Mouse (Mus musculus) kidney, embryonic 15.5 days (tissue): ENCODE data around the gene Wnt6. TPM values are rescaled to one million over a fixed set of nuclear protein-coding genes. Genes with fewer than 3 reads are reported as not detected.

ENCODE experiments used
- ATAC-seq: fragments of 200-750 bp; cut with Nextera tagmentation; replicated peaks from 2 replicates; pipeline ENCODE4 v1.8.0; 2017; ENCODE audit warnings: moderate TSS enrichment; ENCODE audit not compliant: low FRiP score
- H3K27ac ChIP-seq: fragments of 300-500 bp; sonication (generic); 2 replicates; pipeline ENCODE4 v1.5.1; 2015; ENCODE audit warnings: mild to moderate bottlenecking, inconsistent platforms
- H3K27me3 ChIP-seq: fragments of 300-500 bp; sonication (generic); 2 replicates; pipeline ENCODE4 v1.6.1; 2015; ENCODE audit warnings: inconsistent platforms
- H3K36me3 ChIP-seq: fragments of 300-500 bp; sonication (generic); 2 replicates; pipeline ENCODE4 v1.6.1; 2015; ENCODE audit warnings: inconsistent platforms
- H3K4me1 ChIP-seq: fragments of 300-500 bp; sonication (generic); 2 replicates; pipeline ENCODE4 v1.6.1; 2015; ENCODE audit warnings: inconsistent platforms
- H3K4me2 ChIP-seq: fragments of 300-500 bp; sonication (generic); 2 replicates; pipeline ENCODE4 v1.6.1; 2015; ENCODE audit warnings: moderate library complexity, mild to moderate bottlenecking, inconsistent platforms
- H3K4me3 ChIP-seq: fragments of 300-500 bp; sonication (generic); replicated peaks from 2 replicates; pipeline ENCODE4 v1.5.1; 2015; ENCODE audit warnings: mild to moderate bottlenecking, inconsistent platforms
- H3K9ac ChIP-seq: fragments of 300-500 bp; sonication (generic); 2 replicates; pipeline ENCODE4 v1.6.1; 2015; ENCODE audit warnings: mild to moderate bottlenecking, inconsistent platforms
- H3K9me3 ChIP-seq: fragments of 300-500 bp; sonication (generic); replicated peaks from 2 replicates; pipeline ENCODE4 v1.6.1; 2016; ENCODE audit warnings: inconsistent platforms
- WGBS: fragments of 180-500 bp; shearing (Covaris S2); methylation state at CpG from one replicate; pipeline ENCODE4 v1.1.7; 2015; ENCODE audit warnings: mixed read lengths; 5-methylcytosine and 5-hydroxymethylcytosine counted together
- polyA plus RNA-seq: library from polyadenylated mRNA; unstranded; fragments of >200 nt; fragmentation: Nextera tagmentation; extraction: Ambion mirVana; gene quantifications from 2 replicates; pipeline ENCODE4 v1.2.1, GENCODE M21; 2015

Wnt6 gene
- polyA plus RNA-seq, 1 experiment from 2014 or later: 2.0 TPM

- Histone ChIP-seq H3K9me3 (no peaks in the 10 kb centered on the region), H3K36me3 (no peaks in the 10 kb centered on the region), H3K4me3 (no peak overlapping the region), H3K9ac (no peak overlapping the region), H3K4me2 (no peak overlapping the region), H3K4me1 (peaks cover 32% of the 10 kb centered on the region), H3K27me3 (peaks cover 92% of the 10 kb centered on the region), H3K27ac (no peak overlapping the region)
- no peak for ATAC-seq
- 32% methylated on average over 3 of the region's 3 CpGs for WGBS
Observed at GRCm38 (mm10) chr1:74778934-74779486, 7.3 kb downstream of the Wnt6 start.

GRCm38 (mm10) chr1:74782045-74782444 is 10.4 kb downstream of the Wnt6 start:
- Histone ChIP-seq H3K27ac (no peak overlapping the region), H3K4me1 (peaks cover 25% of the 10 kb centered on the region), H3K4me3 (no peak overlapping the region), H3K27me3 (peaks cover 90% of the 10 kb centered on the region), H3K36me3 (no peaks in the 10 kb centered on the region), H3K4me2 (peak overlapping the region; percentile 22; the same call in 1 of the 2 replicates), H3K9me3 (no peaks in the 10 kb centered on the region), H3K9ac (no peak overlapping the region)
- ATAC-seq: no peak
- 21% methylated on average over 14 of the region's 14 CpGs for WGBS

GRCm38 (mm10) chr1:74783554-74783953 is 11.9 kb downstream of the Wnt6 start:
- 0 out of 2 replicates have a peak, but pooled peaks have one; percentile 16 for ATAC-seq
- H3K4me1 ChIP-seq: peaks cover 28% of the 10 kb centered on the region
- 4% methylated on average over 13 of the region's 13 CpGs for WGBS
- H3K9me3 ChIP-seq: no peaks in the 10 kb centered on the region
- H3K4me3 ChIP-seq: peak overlapping the region; percentile 50
- H3K27ac ChIP-seq: no peak overlapping the region
- H3K27me3 ChIP-seq: peaks cover 93% of the 10 kb centered on the region
- H3K36me3 ChIP-seq: no peaks in the 10 kb centered on the region
- no peak overlapping the region for H3K9ac ChIP-seq
- H3K4me2 ChIP-seq: peak overlapping the region; percentile 88

- no peak overlapping the region for H3K27ac ChIP-seq
- no peaks in the 10 kb centered on the region for H3K36me3 ChIP-seq
- WGBS: 2% methylated on average over 67 of the region's 67 CpGs
- peak overlapping the region; percentile 50 for H3K4me3 ChIP-seq
- peaks cover 32% of the 10 kb centered on the region for H3K4me1 ChIP-seq
- ATAC-seq: no peak
- H3K27me3 ChIP-seq: peaks cover 93% of the 10 kb centered on the region
- H3K9me3 ChIP-seq: no peaks in the 10 kb centered on the region
- peak overlapping the region; percentile 88 for H3K4me2 ChIP-seq
- 0 out of 2 replicates have a peak overlapping the region, but pooled peaks have one; percentile 2 for H3K9ac ChIP-seq
Observed at GRCm38 (mm10) chr1:74784041-74784759, 12.5 kb downstream of the Wnt6 start.

- no peak overlapping the region for H3K9ac ChIP-seq
- H3K4me1 ChIP-seq: peaks cover 35% of the 10 kb centered on the region
- H3K4me3 ChIP-seq: no peak overlapping the region
- no peak overlapping the region for H3K4me2 ChIP-seq
- WGBS: 7% methylated on average over 7 of the region's 7 CpGs
- H3K27me3 ChIP-seq: peaks cover 98% of the 10 kb centered on the region
- no peak; the same call in 1 of the 2 replicates for ATAC-seq
- H3K36me3 ChIP-seq: no peaks in the 10 kb centered on the region
- no peaks in the 10 kb centered on the region for H3K9me3 ChIP-seq
- H3K27ac ChIP-seq: no peak overlapping the region
Observed at GRCm38 (mm10) chr1:74787846-74788245, 16.2 kb downstream of the Wnt6 start.

- Histone ChIP-seq H3K4me2 (no peak overlapping the region), H3K4me3 (no peak overlapping the region), H3K36me3 (no peaks in the 10 kb centered on the region), H3K27ac (no peak overlapping the region), H3K9me3 (no peaks in the 10 kb centered on the region), H3K9ac (no peak overlapping the region), H3K4me1 (peaks cover 31% of the 10 kb centered on the region), H3K27me3 (peaks cover 98% of the 10 kb centered on the region)
- ATAC-seq: no peak
- WGBS: 34% methylated on average over 6 of the region's 6 CpGs
Observed at GRCm38 (mm10) chr1:74788603-74789176, 17.0 kb downstream of the Wnt6 start.

GRCm38 (mm10) chr1:74790095-74790494 is 18.4 kb downstream of the Wnt6 start:
- ATAC-seq: no peak
- Histone ChIP-seq H3K9me3 (no peaks in the 10 kb centered on the region), H3K4me2 (no peak overlapping the region)

GRCm38 (mm10) chr1:74791249-74791648 is 19.6 kb downstream of the Wnt6 start, which contains the start of gene Wnt10a:
Gene Wnt10a (plus strand): TSS chr1:74791516.
- Histone ChIP-seq H3K9me3 (no peaks in the 10 kb centered on the region), H3K27me3 (peaks cover 99% of the 10 kb centered on the region), H3K4me1 (peaks cover 38% of the 10 kb centered on the region), H3K36me3 (no peaks in the 10 kb centered on the region), H3K4me2 (peak within 1 kb of the TSS; percentile 62), H3K27ac (no peak within 1 kb of the TSS), H3K4me3 (peak within 1 kb of the TSS; percentile 35), H3K9ac (peak within 1 kb of the TSS; percentile 16; the same call in 1 of the 2 replicates)
- WGBS: 1% methylated on average over 11 of the region's 11 CpGs
- ATAC-seq: peak; percentile 5; the same call in 1 of the 2 replicates

More at GRCm38 (mm10) chr1:74790095-74790494, 18.4 kb downstream of the Wnt6 start:
- Histone ChIP-seq H3K27ac (no peak overlapping the region), H3K4me3 (no peak overlapping the region), H3K27me3 (peaks cover 98% of the 10 kb centered on the region), H3K36me3 (no peaks in the 10 kb centered on the region), H3K9ac (no peak overlapping the region), H3K4me1 (peaks cover 35% of the 10 kb centered on the region)
- 18% methylated on average over 3 of the region's 3 CpGs for WGBS

GRCm38 (mm10) chr1:74792831-74793660 is 21.4 kb downstream of the Wnt6 start:
- no peak overlapping the region for H3K4me2 ChIP-seq
- peaks cover 100% of the 10 kb centered on the region for H3K27me3 ChIP-seq
- H3K27ac ChIP-seq: no peak overlapping the region
- 20% methylated on average over 19 of the region's 19 CpGs for WGBS
- H3K9ac ChIP-seq: no peak overlapping the region
- H3K36me3 ChIP-seq: no peaks in the 10 kb centered on the region
- H3K4me1 ChIP-seq: peaks cover 43% of the 10 kb centered on the region
- H3K9me3 ChIP-seq: no peaks in the 10 kb centered on the region
- no peak overlapping the region for H3K4me3 ChIP-seq
- no peak for ATAC-seq

- H3K27ac ChIP-seq: 0 out of 2 replicates have a peak overlapping the region, but pooled peaks have one; percentile 22
- WGBS: 2% methylated on average over 36 of the region's 38 CpGs
- peaks cover 37% of the 10 kb centered on the region for H3K4me1 ChIP-seq
- H3K36me3 ChIP-seq: no peaks in the 10 kb centered on the region
- peak overlapping the region; percentile 55 for H3K4me2 ChIP-seq
- peaks cover 100% of the 10 kb centered on the region for H3K27me3 ChIP-seq
- ATAC-seq: peak; percentile 41; the same call in 1 of the 2 replicates
- peak overlapping the region; percentile 23; the same call in 1 of the 2 replicates for H3K9ac ChIP-seq
- H3K4me3 ChIP-seq: peak overlapping the region; percentile 30
- H3K9me3 ChIP-seq: no peaks in the 10 kb centered on the region
Observed at GRCm38 (mm10) chr1:74794487-74795144, 22.9 kb downstream of the Wnt6 start.

- Histone ChIP-seq H3K9ac (no peak overlapping the region), H3K4me2 (peak overlapping the region; percentile 55)
Observed at GRCm38 (mm10) chr1:74795145-74795529, 23.4 kb downstream of the Wnt6 start.

More at GRCm38 (mm10) chr1:74795145-74795529, 23.4 kb downstream of the Wnt6 start:
- 4% methylated on average over 6 of the region's 11 CpGs for WGBS
- Histone ChIP-seq H3K4me3 (0 out of 2 replicates have a peak overlapping the region, but pooled peaks have one; percentile 30), H3K9me3 (no peaks in the 10 kb centered on the region), H3K4me1 (peaks cover 37% of the 10 kb centered on the region), H3K27ac (no peak overlapping the region), H3K27me3 (peaks cover 100% of the 10 kb centered on the region), H3K36me3 (no peaks in the 10 kb centered on the region)
- ATAC-seq: no peak
